Mouse (Mus musculus): ENCODE measurements around the gene Idh3g.

Gene Idh3g

GRCm38 (mm10) chrX:73756334-73757140, 30.2 kb downstream of the Idh3g start, which contains the start of gene Plxnb3:
Plxnb3 (plus strand) TSS chrX:73757090.
- no peak for DNase-seq (ENCODE audit: low read depth, low spot score)

GRCm38 (mm10) chrX:73748977-73749376, 37.7 kb downstream of the Idh3g start:
- DNase-seq (ENCODE audit: low read depth, low spot score), result peak; percentile 40

- DNase-seq (ENCODE audit: low read depth, low spot score), result peak; percentile 81
These were observed 41.8 kb downstream of the Idh3g start for GRCm38 (mm10) chrX:73744774-73745481.

- DNase-seq (ENCODE audit: low read depth, low spot score), result peak; percentile 81
These were observed 46.9 kb downstream of the Idh3g start for GRCm38 (mm10) chrX:73739841-73740240.

GRCm38 (mm10) chrX:73739151-73739550, 47.5 kb downstream of the Idh3g start:
- DNase-seq (ENCODE audit: low read depth, low spot score), result peak; percentile 96

- DNase-seq (ENCODE audit: low read depth, low spot score), result peak; percentile 55
These were observed 48.5 kb downstream of the Idh3g start for GRCm38 (mm10) chrX:73738155-73738554.

GRCm38 (mm10) chrX:73730908-73731307, 55.8 kb downstream of the Idh3g start:
- DNase-seq (ENCODE audit: low read depth, low spot score), result no peak
